Mouse (Mus musculus): ENCODE results near the gene Dupd1. TPM values are rescaled to one million over a fixed set of nuclear protein-coding genes. Genes with fewer than 3 reads are reported as not detected.

Dupd1 gene
- polyA plus RNA-seq, 1 experiment, result not detected

DNA sequence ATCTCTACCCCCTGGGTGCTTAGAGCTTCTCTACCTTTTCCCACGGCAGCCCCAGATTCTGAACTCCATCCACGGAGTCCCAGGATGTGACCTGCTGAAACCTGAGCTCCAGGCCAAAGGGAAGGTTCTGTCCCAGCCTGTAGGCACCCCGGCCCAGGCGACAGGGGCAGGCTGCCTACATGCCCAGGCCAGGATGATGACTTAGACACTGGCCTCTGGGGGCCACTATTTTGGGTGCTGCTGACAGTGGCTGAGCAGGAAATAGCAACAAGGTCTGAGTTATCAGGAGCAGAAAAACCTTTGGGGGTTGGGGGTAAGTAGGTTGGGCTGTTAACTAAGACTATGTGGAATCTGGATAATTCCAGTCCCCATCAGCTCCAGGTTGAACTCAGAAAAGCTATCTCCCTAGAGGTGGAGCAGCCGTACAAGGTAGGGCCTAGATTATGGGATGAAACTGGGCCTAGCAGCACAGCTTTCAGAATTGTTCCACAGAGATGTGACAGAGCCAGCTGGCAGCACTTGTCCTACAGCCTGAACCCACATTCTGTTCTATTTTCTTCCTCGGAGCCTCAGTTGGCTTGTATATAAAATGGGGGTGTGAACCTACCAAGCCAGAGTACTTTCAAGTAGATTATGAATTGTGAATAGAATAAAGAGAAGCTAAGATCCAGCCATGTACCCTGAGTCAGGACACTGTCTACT, 14.8 kb upstream of the Dupd1 start:
- no peak overlapping the region for H3K27ac ChIP-seq (ENCODE audit: insufficient read depth, low read length)
- no peak for TF ChIP-seq CTCF (IDR thresholded peaks at IDR 0.05; ENCODE audit: borderline replicate concordance, insufficient read depth, low read length)
- no peak for TF ChIP-seq POLR2A (IDR thresholded peaks at IDR 0.05; ENCODE audit: low read depth, low read length)
- no peaks in the 10 kb centered on the region for H3K4me1 ChIP-seq (ENCODE audit: control insufficient read depth, insufficient read depth, low read length)
- no peak overlapping the region for H3K4me3 ChIP-seq (ENCODE audit: insufficient read depth, low read length)

DNA sequence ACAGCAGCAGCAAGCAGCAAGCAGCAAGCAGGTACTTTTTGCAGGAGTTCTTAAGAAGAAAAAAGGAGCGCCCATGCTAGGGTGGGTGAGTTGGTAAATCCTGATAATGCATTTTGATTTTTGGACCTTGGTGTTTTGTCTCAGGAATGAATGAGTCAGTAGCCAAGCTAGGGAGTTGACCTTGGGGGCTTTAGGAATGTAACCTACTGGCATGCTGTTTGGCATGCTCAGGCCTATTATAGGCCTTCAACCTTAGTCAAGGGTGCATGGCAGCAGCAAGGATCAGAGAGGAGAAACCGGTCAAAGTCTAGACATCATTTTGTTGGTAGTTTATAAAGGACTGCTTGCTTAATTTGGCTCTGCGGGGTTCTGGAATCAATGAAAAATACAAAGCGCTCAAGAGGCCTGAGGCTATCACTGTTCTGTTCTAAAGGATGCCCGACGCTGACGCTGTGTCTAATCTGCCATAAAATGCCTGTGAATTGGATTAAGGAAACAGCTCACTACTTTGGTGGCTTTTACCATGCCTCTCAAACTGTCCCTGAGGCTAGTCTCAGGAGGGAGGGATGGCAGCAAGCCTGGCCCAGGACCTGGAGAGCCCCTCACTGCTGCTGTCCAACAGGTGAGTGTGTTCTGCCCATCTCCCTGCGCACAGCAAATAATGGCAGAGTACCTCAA, 7.8 kb upstream of the Dupd1 start:
- no peak overlapping the region for H3K27ac ChIP-seq (ENCODE audit: insufficient read depth, low read length)

DNA sequence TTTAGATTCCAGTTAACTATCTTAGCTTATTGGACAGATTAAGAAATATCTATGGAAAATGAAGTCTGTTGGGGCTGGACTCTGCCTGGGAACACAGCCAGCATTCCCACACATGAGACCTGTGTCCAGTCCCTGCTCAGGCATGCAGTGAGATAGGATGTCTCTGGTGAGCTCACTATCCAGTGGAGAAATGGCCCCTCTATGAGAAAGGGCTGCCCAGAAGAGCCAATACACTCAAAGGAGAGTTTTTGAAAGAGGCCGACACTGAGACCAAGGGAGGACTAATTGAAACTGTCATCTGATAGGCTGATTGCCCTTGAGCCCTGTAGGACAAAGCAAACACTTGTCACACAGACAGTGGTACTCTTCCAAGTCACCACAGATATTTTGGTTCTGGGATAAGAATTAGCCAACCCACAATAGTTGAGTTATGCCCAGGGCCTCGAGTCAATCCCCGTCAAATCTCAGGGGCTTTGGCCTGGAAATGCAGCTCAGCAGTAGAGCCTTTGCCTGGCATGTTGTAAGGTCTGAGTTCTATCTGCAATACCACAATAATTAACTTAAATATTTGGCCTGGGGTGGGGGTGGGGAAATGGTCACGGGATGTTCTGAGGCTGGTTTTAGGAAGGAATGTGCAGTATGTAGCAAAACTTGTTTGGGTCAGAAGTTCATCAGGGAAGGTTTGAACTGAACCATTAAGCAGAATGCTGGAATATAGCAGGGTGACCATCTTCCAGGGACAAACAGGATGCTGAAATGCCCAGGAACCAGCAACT, 6.2 kb upstream of the Dupd1 start:
- TF ChIP-seq CTCF (IDR thresholded peaks at IDR 0.05; ENCODE audit: borderline replicate concordance, insufficient read depth, low read length), result no peak
- H3K27ac ChIP-seq (ENCODE audit: insufficient read depth, low read length), result no peak overlapping the region
- peaks cover 4% of the 10 kb centered on the region; the same call in 1 of the 2 replicates for H3K4me1 ChIP-seq (ENCODE audit: control insufficient read depth, insufficient read depth, low read length)
- no peak overlapping the region for H3K4me3 ChIP-seq (ENCODE audit: insufficient read depth, low read length)

More for the DNA sequence above, 7.8 kb upstream of the Dupd1 start:
- TF ChIP-seq POLR2A (IDR thresholded peaks at IDR 0.05; ENCODE audit: low read depth, low read length) (no peak), CTCF (IDR thresholded peaks at IDR 0.05; ENCODE audit: borderline replicate concordance, insufficient read depth, low read length) (no peak)
- H3K4me1 ChIP-seq (ENCODE audit: control insufficient read depth, insufficient read depth, low read length), result peaks cover 4% of the 10 kb centered on the region; the same call in 1 of the 2 replicates
- H3K4me3 ChIP-seq (ENCODE audit: insufficient read depth, low read length), result no peak overlapping the region

DNA sequence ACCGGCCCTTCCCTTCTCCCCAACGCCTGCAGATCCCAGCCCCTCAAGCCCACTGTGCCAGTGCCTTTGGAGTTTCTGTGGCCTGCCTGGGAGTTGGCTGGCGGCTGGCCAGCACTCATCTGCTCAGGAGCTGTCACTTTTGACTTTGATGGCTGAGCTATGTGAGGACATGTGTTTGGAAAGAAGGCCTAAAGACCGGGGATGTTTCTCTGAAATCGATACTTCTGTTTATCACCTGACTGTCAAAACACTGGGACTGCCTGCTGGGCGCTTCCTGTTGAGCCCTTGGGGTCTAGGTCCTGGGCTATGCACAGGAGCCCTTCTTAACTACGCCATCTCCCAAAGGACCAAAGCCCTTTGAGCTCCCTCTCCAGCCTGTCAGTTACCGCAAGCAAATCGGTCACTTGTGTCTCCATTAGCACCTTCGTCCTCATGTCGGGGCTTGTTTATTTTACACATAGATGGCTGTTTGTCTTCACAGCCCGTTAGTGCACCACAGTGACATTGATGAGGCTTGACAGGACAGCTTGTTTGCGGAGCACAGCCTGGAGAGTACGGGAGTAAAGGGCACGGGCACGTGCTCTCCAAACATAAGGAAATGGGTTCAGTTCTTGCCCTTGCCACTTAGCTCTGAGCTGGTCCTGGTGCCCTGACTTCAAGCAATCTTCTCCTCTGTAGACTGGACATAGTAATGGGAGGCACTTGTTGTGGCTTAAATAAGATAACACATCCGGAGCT, 5.4 kb upstream of the Dupd1 start:
- peaks cover 4% of the 10 kb centered on the region; the same call in 1 of the 2 replicates for H3K4me1 ChIP-seq (ENCODE audit: control insufficient read depth, insufficient read depth, low read length)
- no peak overlapping the region for H3K4me3 ChIP-seq (ENCODE audit: insufficient read depth, low read length)
- H3K27ac ChIP-seq (ENCODE audit: insufficient read depth, low read length), result no peak overlapping the region
- TF ChIP-seq CTCF (IDR thresholded peaks at IDR 0.05; ENCODE audit: borderline replicate concordance, insufficient read depth, low read length) (no peak), POLR2A (IDR thresholded peaks at IDR 0.05; ENCODE audit: low read depth, low read length) (no peak)

DNA sequence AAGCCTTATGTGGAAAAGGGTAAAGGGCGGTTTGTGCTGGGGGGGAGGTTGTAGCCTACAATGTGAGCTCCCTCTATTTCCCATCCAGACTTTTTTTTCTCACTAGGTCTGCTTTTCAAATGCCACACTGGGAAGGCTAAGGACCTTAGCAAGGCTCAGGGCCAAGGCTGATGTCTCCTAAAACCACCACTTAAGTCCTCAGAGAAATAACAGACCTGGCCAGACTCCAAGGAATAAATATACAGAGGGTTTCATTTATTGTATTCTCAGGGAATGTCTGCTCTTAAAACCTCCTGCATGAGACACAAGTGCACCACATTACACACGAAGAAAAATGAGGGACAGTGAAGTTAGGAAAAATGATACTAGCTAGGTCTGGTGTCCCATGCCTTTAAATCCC, 3.1 kb downstream of the Dupd1 start:
- no peak overlapping the region for H3K27ac ChIP-seq (ENCODE audit: insufficient read depth, low read length)

DNA sequence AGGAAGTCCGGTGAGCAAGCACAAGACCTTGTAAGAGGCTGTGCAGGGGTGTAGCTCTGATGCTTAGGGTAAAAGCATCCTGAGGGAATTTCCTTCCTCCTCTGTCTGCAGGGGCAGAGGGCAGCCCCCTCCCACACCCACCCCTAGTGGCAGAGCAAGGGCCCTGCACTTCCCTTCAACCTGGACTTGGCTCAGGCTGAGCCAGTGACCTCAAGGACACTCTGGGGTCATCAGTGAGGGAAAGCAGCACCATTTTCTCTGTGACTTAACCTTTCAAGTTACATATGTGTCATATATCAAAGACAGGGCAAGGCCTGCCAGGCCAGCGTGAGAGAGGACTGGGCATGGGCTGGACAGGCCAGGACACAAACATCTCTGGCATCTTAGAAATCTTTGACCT, 4.8 kb downstream of the Dupd1 start:
- H3K4me3 ChIP-seq (ENCODE audit: insufficient read depth, low read length), result no peak overlapping the region
- no peak overlapping the region for H3K27ac ChIP-seq (ENCODE audit: insufficient read depth, low read length)
- no peak for TF ChIP-seq CTCF (IDR thresholded peaks at IDR 0.05; ENCODE audit: borderline replicate concordance, insufficient read depth, low read length)
- TF ChIP-seq POLR2A (IDR thresholded peaks at IDR 0.05; ENCODE audit: low read depth, low read length), result no peak
- no peaks in the 10 kb centered on the region for H3K4me1 ChIP-seq (ENCODE audit: control insufficient read depth, insufficient read depth, low read length)

More for the DNA sequence above, 3.1 kb downstream of the Dupd1 start:
- no peaks in the 10 kb centered on the region for H3K4me1 ChIP-seq (ENCODE audit: control insufficient read depth, insufficient read depth, low read length)
- no peak overlapping the region for H3K4me3 ChIP-seq (ENCODE audit: insufficient read depth, low read length)
- TF ChIP-seq POLR2A (IDR thresholded peaks at IDR 0.05; ENCODE audit: low read depth, low read length), result no peak
- no peak for TF ChIP-seq CTCF (IDR thresholded peaks at IDR 0.05; ENCODE audit: borderline replicate concordance, insufficient read depth, low read length)

DNA sequence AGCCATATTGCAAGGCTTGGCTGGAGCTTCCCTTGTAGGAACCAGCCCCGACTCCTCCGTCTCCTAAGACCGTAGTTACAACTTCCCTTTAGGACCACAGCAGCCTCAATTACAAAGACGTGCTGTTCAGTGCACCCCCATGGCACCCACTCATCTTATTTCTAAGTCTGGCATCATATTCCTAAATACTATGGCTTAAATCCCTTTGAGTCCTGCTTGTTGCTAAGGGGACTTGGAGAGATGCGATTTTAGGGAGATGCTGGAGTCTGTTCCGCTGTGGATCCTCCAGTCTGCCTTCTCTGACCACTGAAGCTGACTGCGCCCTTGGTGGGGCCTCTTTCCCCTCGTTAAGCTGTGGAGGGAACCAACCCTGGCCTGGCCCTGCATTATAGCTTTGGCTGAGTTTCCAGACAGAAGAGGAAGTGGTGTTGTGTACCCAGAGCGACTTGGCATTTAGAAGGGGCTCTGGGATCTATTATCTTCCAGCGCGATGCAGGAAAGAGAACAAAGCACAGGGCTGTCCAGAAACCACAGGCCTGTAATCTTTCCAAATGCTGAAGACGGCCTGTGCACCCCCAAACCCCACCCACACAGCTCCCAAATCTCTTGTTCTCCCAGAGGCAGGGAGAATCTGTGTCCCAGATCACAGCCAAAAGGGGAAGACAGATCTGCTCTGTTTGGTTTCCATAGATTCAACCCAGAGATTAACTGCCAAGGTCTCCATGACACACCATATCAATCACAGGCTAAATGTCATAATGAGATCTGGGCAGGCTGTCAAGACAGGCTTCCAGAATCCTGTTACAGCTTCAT, 7.4 kb downstream of the Dupd1 start:
- H3K4me3 ChIP-seq (ENCODE audit: insufficient read depth, low read length), result no peak overlapping the region
- no peaks in the 10 kb centered on the region for H3K4me1 ChIP-seq (ENCODE audit: control insufficient read depth, insufficient read depth, low read length)
- H3K27ac ChIP-seq (ENCODE audit: insufficient read depth, low read length), result peak overlapping the region; percentile 75
- no peak for TF ChIP-seq POLR2A (IDR thresholded peaks at IDR 0.05; ENCODE audit: low read depth, low read length)
- no peak for TF ChIP-seq CTCF (IDR thresholded peaks at IDR 0.05; ENCODE audit: borderline replicate concordance, insufficient read depth, low read length)

DNA sequence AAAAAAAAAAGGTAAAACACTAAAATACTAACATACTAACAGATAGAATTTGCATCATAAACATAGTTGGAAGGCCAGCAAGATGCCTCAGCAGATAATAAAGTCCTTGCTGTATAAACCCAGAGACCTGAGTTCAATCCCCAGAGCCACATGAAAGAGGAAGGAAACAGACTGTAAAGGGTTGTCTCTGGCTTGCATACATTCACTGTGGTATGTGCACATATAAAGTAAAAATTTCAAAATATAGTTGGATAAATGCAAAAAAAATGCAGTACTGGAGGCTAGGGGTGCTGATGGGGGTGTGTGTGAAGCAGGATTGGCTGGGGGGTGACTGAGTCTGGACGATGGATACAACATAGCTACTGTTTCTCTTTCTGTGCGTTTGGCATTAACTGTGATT, 8.9 kb downstream of the Dupd1 start:
- H3K4me1 ChIP-seq (ENCODE audit: control insufficient read depth, insufficient read depth, low read length), result no peaks in the 10 kb centered on the region
- TF ChIP-seq CTCF (IDR thresholded peaks at IDR 0.05; ENCODE audit: borderline replicate concordance, insufficient read depth, low read length) (no peak), POLR2A (IDR thresholded peaks at IDR 0.05; ENCODE audit: low read depth, low read length) (no peak)

DNA sequence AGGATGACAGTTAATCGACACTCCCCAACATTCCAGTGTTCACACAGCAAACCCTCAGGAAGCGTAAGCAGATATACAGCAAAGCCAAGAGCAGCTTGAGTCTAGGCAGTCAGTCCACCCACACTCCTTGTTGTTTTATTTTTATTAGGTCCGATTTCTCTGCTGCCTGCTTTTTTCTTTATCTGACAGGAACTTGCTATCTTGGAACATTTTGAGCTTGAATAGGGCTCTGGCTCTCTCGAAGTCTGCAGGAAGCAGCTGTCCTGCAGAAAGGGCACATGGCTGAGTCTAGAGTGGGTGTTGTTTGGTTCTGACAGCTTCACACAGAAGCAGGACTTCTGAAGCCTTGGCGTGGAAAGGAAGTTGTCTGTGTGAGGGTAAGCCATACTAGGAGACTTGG, 11.1 kb downstream of the Dupd1 start:
- no peak overlapping the region for H3K27ac ChIP-seq (ENCODE audit: insufficient read depth, low read length)

More for the DNA sequence above, 8.9 kb downstream of the Dupd1 start:
- Histone ChIP-seq H3K4me3 (ENCODE audit: insufficient read depth, low read length) (no peak overlapping the region), H3K27ac (ENCODE audit: insufficient read depth, low read length) (no peak overlapping the region)

More for the DNA sequence above, 11.1 kb downstream of the Dupd1 start:
- H3K4me1 ChIP-seq (ENCODE audit: control insufficient read depth, insufficient read depth, low read length), result no peaks in the 10 kb centered on the region
- no peak overlapping the region for H3K4me3 ChIP-seq (ENCODE audit: insufficient read depth, low read length)
- no peak for TF ChIP-seq CTCF (IDR thresholded peaks at IDR 0.05; ENCODE audit: borderline replicate concordance, insufficient read depth, low read length)
- no peak for TF ChIP-seq POLR2A (IDR thresholded peaks at IDR 0.05; ENCODE audit: low read depth, low read length)

All from embryonic fibroblast, embryonic 13.5 days (primary cell).